Mouse (Mus musculus) MEL (cell line): Measurements from ENCODE around the gene Prpsap1.

Experiments
- EP300 ChIP-seq, 2 experiments: IDR thresholded peaks; 2 replicates each; pipeline ENCODE4 v1.6.1; 2011; ENCODE audit warnings: improper control_type of control experiment in 2 of 2, low read length in 2 of 2, low read depth in 1 of 2, mild to moderate bottlenecking in 1 of 2
- ZKSCAN1 ChIP-seq: IDR thresholded peaks from 2 replicates; pipeline ENCODE4 v1.6.1; 2012; ENCODE audit warnings: low read depth, mild to moderate bottlenecking, inconsistent platforms, low read length, improper control_type of control experiment, moderate library complexity

DNA sequence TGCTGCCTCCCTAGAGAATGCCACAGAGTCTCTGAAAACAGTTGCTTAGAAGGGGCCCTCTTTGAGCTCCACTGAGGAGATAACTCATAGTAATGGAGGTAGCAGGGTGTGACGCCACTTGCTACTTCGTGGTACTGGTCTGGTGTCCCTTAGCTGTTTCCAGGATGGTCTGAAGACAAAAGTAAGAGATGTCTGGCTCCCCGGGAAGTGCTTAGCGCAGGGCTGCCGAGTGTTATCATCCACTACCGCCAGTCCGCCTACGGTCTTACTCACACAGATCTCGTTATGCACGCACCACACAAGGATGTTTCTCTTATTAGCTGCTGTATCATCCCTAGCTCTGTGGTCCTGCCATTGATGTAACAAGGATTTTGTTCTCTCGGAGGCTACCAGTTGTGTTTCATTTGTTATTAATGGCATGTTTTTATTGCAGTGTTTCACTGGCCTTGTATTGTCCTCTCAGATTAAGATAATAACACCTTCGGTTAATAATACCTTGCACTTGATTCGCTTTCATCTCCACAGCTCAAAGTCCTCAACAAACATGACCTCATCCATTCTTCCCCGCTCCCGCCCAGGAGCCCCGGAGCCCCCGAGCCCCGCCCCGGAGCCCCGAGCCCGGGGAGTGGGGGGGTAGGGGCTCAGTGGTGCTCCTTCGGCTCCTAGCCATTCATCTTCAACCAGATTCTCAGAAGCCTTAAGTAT, 63.1 kb downstream of the Prpsap1 start:
- TF ChIP-seq ZKSCAN1 = no peak
- TF ChIP-seq EP300 (IDR thresholded peaks at IDR 0.05; ENCODE audit: low read depth in 1 of 2, low read length in 2 of 2) = peak; percentile 40 to 61
